ENCODE assay signal across 22 mouse cellular contexts in genomic region chr7:89749183-89749582, GRCm38 (mm10).
DNase-seq lines count a peak whose midpoint lies in the region; ATAC-seq and TF ChIP-seq lines count a peak whose summit lies in the region.
"Had no signal": no experiment of that assay in that cellular context is flagged by ENCODE, and none has a peak within 500 bp of the region (broad histone marks: within the 10 kb centered on the region; RNA-seq: fewer than 3 reads in every experiment).

No protein-coding gene starts in this region.

- H3K4me2 ChIP-seq in embryonic facial prominence, embryonic 13.5 days: no peak overlapping the region
- H3K4me2 ChIP-seq in intestine, postnatal 0 days (replicated peaks; ENCODE audit: low read depth): no peak overlapping the region
- H3K4me2 ChIP-seq in intestine, embryonic 16.5 days (ENCODE audit: low read depth, low read length): no peak overlapping the region
- H3K4me2 ChIP-seq in lung, embryonic 16.5 days (ENCODE audit: low read depth, low read length): no peak overlapping the region
- H3K4me2 ChIP-seq: forebrain, embryonic 15.5 days; heart, embryonic 11.5 days; heart, embryonic 15.5 days; hindbrain, embryonic 15.5 days had no signal

- DNase-seq in embryonic facial prominence, embryonic 10.5 days (ENCODE audit: low spot score): no peak
- no peak for DNase-seq in lung, postnatal 10 days
- DNase-seq in ZHBTc4 (ENCODE audit: low read depth, low spot score): peak; percentile 8
- no peak for DNase-seq in left cerebral cortex, postnatal 36 days (ENCODE audit: low spot score in 2 of 2)
- DNase-seq: adrenal gland, postnatal 10 days; B cell, adult 2 months; cerebellum, adult 11-12 months; cerebellum, adult 9-10 months; cerebellum, postnatal 25 days; gastrocnemius, postnatal 36 days; heart, adult 11 months; heart, postnatal 36 days had no signal

- H3K9me3 ChIP-seq in embryonic facial prominence, embryonic 13.5 days: no peaks in the 10 kb centered on the region
- no peaks in the 10 kb centered on the region for H3K9me3 ChIP-seq in embryonic facial prominence, embryonic 10.5 days
- H3K9me3 ChIP-seq in intestine, postnatal 0 days (ENCODE audit: control insufficient read depth): no peaks in the 10 kb centered on the region
- no peaks in the 10 kb centered on the region for H3K9me3 ChIP-seq in intestine, embryonic 16.5 days (ENCODE audit: control insufficient read depth, low read length)
- no peaks in the 10 kb centered on the region for H3K9me3 ChIP-seq in lung, embryonic 16.5 days (ENCODE audit: control insufficient read depth, low read length)
- H3K9me3 ChIP-seq: forebrain, embryonic 15.5 days; G1E; heart, embryonic 15.5 days; hindbrain, embryonic 15.5 days had no signal

- WGBS in embryonic facial prominence, embryonic 13.5 days: 40% methylated on average over 2 of the region's 2 CpGs
- WGBS in embryonic facial prominence, embryonic 10.5 days: 50% methylated on average over 2 of the region's 2 CpGs
- WGBS in intestine, postnatal 0 days: 32% methylated on average over 2 of the region's 2 CpGs
- 39% methylated on average over 2 of the region's 2 CpGs for WGBS in intestine, embryonic 16.5 days
- 20% methylated on average over 2 of the region's 2 CpGs for WGBS in lung, embryonic 16.5 days

- H3K27me3 ChIP-seq in embryonic facial prominence, embryonic 13.5 days: no peaks in the 10 kb centered on the region
- no peaks in the 10 kb centered on the region for H3K27me3 ChIP-seq in embryonic facial prominence, embryonic 10.5 days (replicated peaks; ENCODE audit: low read depth, poor library complexity, severe bottlenecking)
- no peaks in the 10 kb centered on the region for H3K27me3 ChIP-seq in intestine, postnatal 0 days (replicated peaks; ENCODE audit: control insufficient read depth, insufficient read depth, low read length)
- no peaks in the 10 kb centered on the region for H3K27me3 ChIP-seq in intestine, embryonic 16.5 days (replicated peaks; ENCODE audit: control insufficient read depth, insufficient read depth, low read length)
- no peaks in the 10 kb centered on the region for H3K27me3 ChIP-seq in lung, embryonic 16.5 days (ENCODE audit: control insufficient read depth, insufficient read depth, low read depth, low read length)
- H3K27me3 ChIP-seq: forebrain, embryonic 15.5 days; heart, embryonic 15.5 days; hindbrain, embryonic 15.5 days had no signal

- no peak for ATAC-seq in embryonic facial prominence, embryonic 13.5 days (ENCODE audit: insufficient number of reproducible peaks, insufficient read depth, low FRiP score, low TSS enrichment, low read depth)
- ATAC-seq in intestine, postnatal 0 days: no peak
- ATAC-seq in intestine, embryonic 16.5 days: no peak
- ATAC-seq in lung, embryonic 16.5 days (ENCODE audit: low read depth): 0 out of 2 replicates have a peak, but pooled peaks have one; percentile 52
- ATAC-seq: CD4-positive, CD25-positive, alpha-beta regulatory T cell, adult 4 months had no signal

- 0 out of 2 replicates have a peak overlapping the region, but pooled peaks have one; percentile 39 for H3K27ac ChIP-seq in embryonic facial prominence, embryonic 13.5 days
- no peak overlapping the region for H3K27ac ChIP-seq in embryonic facial prominence, embryonic 10.5 days (replicated peaks)
- peak overlapping the region; percentile 36; the same call in 1 of the 2 replicates for H3K27ac ChIP-seq in intestine, postnatal 0 days (ENCODE audit: low read depth, low read length)
- no peak overlapping the region for H3K27ac ChIP-seq in intestine, embryonic 16.5 days (ENCODE audit: low read length)
- peak overlapping the region; percentile 72 for H3K27ac ChIP-seq in lung, embryonic 16.5 days (ENCODE audit: low read length)
- H3K27ac ChIP-seq: forebrain, embryonic 15.5 days had no signal

- peaks cover 14% of the 10 kb centered on the region; the same call in 1 of the 2 replicates for H3K4me1 ChIP-seq in embryonic facial prominence, embryonic 13.5 days
- no peaks in the 10 kb centered on the region for H3K4me1 ChIP-seq in embryonic facial prominence, embryonic 10.5 days
- no peaks in the 10 kb centered on the region for H3K4me1 ChIP-seq in intestine, postnatal 0 days (replicated peaks; ENCODE audit: control insufficient read depth, insufficient read depth, low read length)
- 0 out of 2 replicates have a peak, but pooled peaks cover 5% of the 10 kb centered on the region for H3K4me1 ChIP-seq in intestine, embryonic 16.5 days (ENCODE audit: control insufficient read depth, insufficient read depth, low read length)
- peaks cover 11% of the 10 kb centered on the region; the same call in 1 of the 2 replicates for H3K4me1 ChIP-seq in lung, embryonic 16.5 days (replicated peaks; ENCODE audit: control insufficient read depth, insufficient read depth, low read length)

- H3K36me3 ChIP-seq in embryonic facial prominence, embryonic 13.5 days: no peaks in the 10 kb centered on the region
- H3K36me3 ChIP-seq in embryonic facial prominence, embryonic 10.5 days (replicated peaks): no peaks in the 10 kb centered on the region
- H3K36me3 ChIP-seq in intestine, postnatal 0 days (ENCODE audit: control insufficient read depth, insufficient read depth): no peaks in the 10 kb centered on the region
- no peaks in the 10 kb centered on the region for H3K36me3 ChIP-seq in intestine, embryonic 16.5 days (ENCODE audit: control insufficient read depth, insufficient read depth, low read length)
- H3K36me3 ChIP-seq in lung, embryonic 16.5 days (ENCODE audit: control insufficient read depth, insufficient read depth, low read length): no peaks in the 10 kb centered on the region
- H3K36me3 ChIP-seq: forebrain, embryonic 15.5 days; G1E; heart, embryonic 15.5 days; hindbrain, embryonic 15.5 days had no signal

- H3K9ac ChIP-seq in embryonic facial prominence, embryonic 13.5 days: no peak overlapping the region
- H3K9ac ChIP-seq in intestine, postnatal 0 days (ENCODE audit: low read depth, low read length): no peak overlapping the region
- H3K9ac ChIP-seq in intestine, embryonic 16.5 days (ENCODE audit: low read depth, low read length): no peak overlapping the region
- H3K9ac ChIP-seq in lung, embryonic 16.5 days (ENCODE audit: low read length): no peak overlapping the region
- H3K9ac ChIP-seq: forebrain, embryonic 15.5 days; heart, embryonic 15.5 days; hindbrain, embryonic 15.5 days had no signal

- intact Hi-C loops in left cerebral cortex, postnatal 36 days (cut with DNase I): no loop called here

- no peak overlapping the region for H3K4me3 ChIP-seq in embryonic facial prominence, embryonic 13.5 days
- H3K4me3 ChIP-seq in embryonic facial prominence, embryonic 10.5 days: no peak overlapping the region
- no peak overlapping the region for H3K4me3 ChIP-seq in intestine, postnatal 0 days (ENCODE audit: low read depth, low read length)
- H3K4me3 ChIP-seq in intestine, embryonic 16.5 days (ENCODE audit: low read length): no peak overlapping the region
- no peak overlapping the region for H3K4me3 ChIP-seq in lung, embryonic 16.5 days (ENCODE audit: low read length)
- H3K4me3 ChIP-seq: forebrain, embryonic 15.5 days; heart, embryonic 15.5 days; hindbrain, embryonic 15.5 days had no signal

- TF ChIP-seq CTCF in intestine, postnatal 0 days (IDR thresholded peaks at IDR 0.05; ENCODE audit: low read depth): no peak

Comparison
In these comparisons a context has a peak if more than half of its experiments do, and no peak if none do; other contexts are left out.
1. H3K27ac ChIP-seq: peak in embryonic facial prominence, embryonic 13.5 days (single experiment), intestine, postnatal 0 days (single experiment) and lung, embryonic 16.5 days (single experiment); none in embryonic facial prominence, embryonic 10.5 days (single experiment) and intestine, embryonic 16.5 days (single experiment).